Mouse (Mus musculus) erythroblast, embryonic 14.5 days (primary cell): ENCODE results near the gene Trp53rkb.
"Not testable (repeated sequence)": the region's sequence is repeated elsewhere in the genome, so short reads cannot be mapped to it uniquely, and the experiment has no call there.

Source experiments
- GATA1 ChIP-seq: IDR thresholded peaks from 2 replicates; pipeline ENCODE4 v1.6.1; 2012; ENCODE audit warnings: low read length, inconsistent platforms, mixed read lengths
- TAL1 ChIP-seq: IDR thresholded peaks from 3 replicates; pipeline ENCODE4 v1.6.1; 2012; ENCODE audit warnings: low read length, inconsistent platforms, mixed read lengths

DNA sequence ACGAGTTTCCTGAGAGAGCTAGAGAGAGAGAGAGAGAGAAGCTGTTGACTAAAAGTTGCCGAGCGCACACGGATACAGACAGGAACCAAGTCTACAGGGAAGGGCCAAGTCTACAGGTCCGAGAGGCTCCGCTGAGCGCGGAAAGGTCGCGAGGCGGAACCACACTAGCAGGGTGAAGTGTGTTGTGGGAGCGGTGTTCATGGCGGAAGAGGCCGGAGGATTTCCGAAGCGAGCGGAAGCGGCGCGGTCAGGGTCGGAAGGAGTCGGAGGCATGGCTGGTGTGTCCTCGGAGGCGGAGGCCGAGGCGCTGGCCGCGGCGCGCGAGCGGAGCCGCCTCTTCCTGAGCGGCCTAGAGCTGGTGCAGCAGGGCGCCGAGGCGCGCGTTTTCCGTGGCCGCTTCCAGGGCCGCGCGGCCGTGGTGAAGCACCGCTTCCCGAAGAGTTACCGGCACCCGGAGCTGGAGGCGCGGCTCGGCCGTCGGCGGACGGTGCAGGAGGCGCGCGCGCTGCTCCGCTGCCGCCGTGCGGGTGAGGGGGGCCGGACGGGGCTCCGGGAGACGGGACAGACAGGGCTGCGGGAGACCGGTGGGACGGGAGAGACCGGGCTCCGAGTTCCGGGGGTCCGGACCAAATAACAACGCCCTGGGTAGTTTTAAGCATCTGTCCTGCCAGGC is 1.3 kb downstream of the Trp53rkb start:
- TF ChIP-seq GATA1, TAL1: not testable (repeated sequence)
